ENCODE assay signal across 8 mouse cellular contexts in the genomic region with DNA sequence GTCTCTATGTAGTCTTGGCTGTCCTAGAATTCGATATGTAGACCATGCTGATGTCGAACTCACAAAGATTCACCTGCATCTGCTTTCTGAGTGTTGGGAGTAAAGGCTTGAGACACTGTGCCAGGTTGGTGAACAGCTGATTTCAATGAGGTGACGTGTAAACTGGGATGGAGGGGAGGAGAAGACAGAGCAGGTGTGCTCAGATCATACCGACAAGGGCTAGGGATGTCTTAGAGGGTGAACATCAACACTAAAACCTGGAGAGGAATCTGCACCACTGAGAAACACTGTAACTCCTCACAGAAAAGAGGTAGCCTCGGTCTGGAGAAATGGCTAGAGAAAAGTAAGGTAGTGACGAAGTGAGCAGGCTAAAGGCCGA. TPM values are rescaled to one million over a fixed set of nuclear protein-coding genes. Genes with fewer than 3 reads are reported as not detected.
DNase-seq lines count a peak whose midpoint lies in the region; ATAC-seq and TF ChIP-seq lines count a peak whose summit lies in the region.

No protein-coding gene starts in this region.

- H3K4me1 ChIP-seq in liver, adult 2 months (ENCODE audit: control insufficient read depth, insufficient read depth, low read length) = peaks cover 13% of the 10 kb centered on the region
- peaks cover 7% of the 10 kb centered on the region for H3K4me1 ChIP-seq in embryonic facial prominence, embryonic 14.5 days (ENCODE audit: control insufficient read depth, insufficient read depth, low read length)
- peaks cover 9% of the 10 kb centered on the region for H3K4me1 ChIP-seq in intestine, embryonic 15.5 days (replicated peaks)
- peaks cover 15% of the 10 kb centered on the region for H3K4me1 ChIP-seq in neural tube, embryonic 13.5 days (replicated peaks)

- H3K36me3 ChIP-seq in liver, adult 2 months (ENCODE audit: control insufficient read depth, insufficient read depth, low read length) = peaks cover 19% of the 10 kb centered on the region
- H3K36me3 ChIP-seq in embryonic facial prominence, embryonic 14.5 days (ENCODE audit: control insufficient read depth, insufficient read depth, low read length) = peaks cover 33% of the 10 kb centered on the region
- peaks cover 19% of the 10 kb centered on the region for H3K36me3 ChIP-seq in intestine, embryonic 15.5 days
- H3K36me3 ChIP-seq in neural tube, embryonic 13.5 days = peaks cover 33% of the 10 kb centered on the region

- 8% methylated on average over 7 of the region's 7 CpGs for WGBS in liver, adult 2 months
- WGBS in embryonic facial prominence, embryonic 14.5 days = 12% methylated on average over 7 of the region's 7 CpGs
- 6% methylated on average over 7 of the region's 7 CpGs for WGBS in intestine, embryonic 15.5 days
- 11% methylated on average over 7 of the region's 7 CpGs for WGBS in neural tube, embryonic 13.5 days

- H3K27ac ChIP-seq in liver, adult 2 months (replicated peaks; ENCODE audit: insufficient read depth, low read depth, low read length) = peak overlapping the region; percentile 40
- H3K27ac ChIP-seq in embryonic facial prominence, embryonic 14.5 days (replicated peaks; ENCODE audit: low read depth, low read length) = peak overlapping the region; percentile 85
- H3K27ac ChIP-seq in intestine, embryonic 15.5 days = peak overlapping the region; percentile 81; the same call in 1 of the 2 replicates
- H3K27ac ChIP-seq in neural tube, embryonic 13.5 days (replicated peaks) = peak overlapping the region; percentile 92

- ATAC-seq in embryonic facial prominence, embryonic 14.5 days (ENCODE audit: low read depth) = peak; percentile 16; the same call in 1 of the 2 replicates
- ATAC-seq in intestine, embryonic 15.5 days = peak; percentile 34
- ATAC-seq in neural tube, embryonic 13.5 days (ENCODE audit: low read depth) = peak; percentile 21

- no peaks in the 10 kb centered on the region for H3K9me3 ChIP-seq in embryonic facial prominence, embryonic 14.5 days (ENCODE audit: control insufficient read depth, low read length)
- H3K9me3 ChIP-seq in intestine, embryonic 15.5 days = no peaks in the 10 kb centered on the region
- no peaks in the 10 kb centered on the region for H3K9me3 ChIP-seq in neural tube, embryonic 13.5 days

- no peak for TF ChIP-seq POLR2A in liver, adult 2 months (IDR thresholded peaks at IDR 0.05; ENCODE audit: extremely low read depth, insufficient read depth, low read length)

- no peaks in the 10 kb centered on the region for H3K79me2 ChIP-seq in liver, adult 2 months (ENCODE audit: control insufficient read depth, insufficient read depth, low read length)

- no peak for DNase-seq in liver, adult 2 months (ENCODE audit: extremely low read depth, low read depth, low spot score)
- DNase-seq in liver (no peak), MN1 (ENCODE audit: low spot score) (no peak)
- no peak for DNase-seq in embryonic facial prominence, embryonic 14.5 days (ENCODE audit: low spot score)
- no peak for DNase-seq in frontal cortex, postnatal 25 days (ENCODE audit: low spot score in 2 of 2)
- no peak for DNase-seq in left cerebral cortex, postnatal 25 days (ENCODE audit: low spot score in 2 of 2)

- H3K27me3 ChIP-seq in liver, adult 2 months (ENCODE audit: control insufficient read depth, insufficient read depth, low read length) = no peaks in the 10 kb centered on the region
- H3K27me3 ChIP-seq in embryonic facial prominence, embryonic 14.5 days (replicated peaks; ENCODE audit: control insufficient read depth, insufficient read depth, low read length) = no peaks in the 10 kb centered on the region
- H3K27me3 ChIP-seq in intestine, embryonic 15.5 days (replicated peaks) = no peaks in the 10 kb centered on the region
- no peaks in the 10 kb centered on the region for H3K27me3 ChIP-seq in neural tube, embryonic 13.5 days

- peak overlapping the region; percentile 34 for H3K4me3 ChIP-seq in liver, adult 2 months (ENCODE audit: insufficient read depth, low read depth, low read length)
- peak overlapping the region; percentile 63 for H3K4me3 ChIP-seq in embryonic facial prominence, embryonic 14.5 days (ENCODE audit: low read depth, low read length)
- H3K4me3 ChIP-seq in intestine, embryonic 15.5 days (replicated peaks) = peak overlapping the region; percentile 67
- H3K4me3 ChIP-seq in neural tube, embryonic 13.5 days = peak overlapping the region; percentile 71

- intact Hi-C loops in left cerebral cortex, postnatal 25 days (cut with DNase I) = loop anchor here (2.0 kb wide), 1 partner anchor 25 kb away; a partner anchor contains a TSS

- peak overlapping the region; percentile 59 for H3K9ac ChIP-seq in liver, adult 2 months (ENCODE audit: low read depth, low read length)
- H3K9ac ChIP-seq in embryonic facial prominence, embryonic 14.5 days (ENCODE audit: low read depth, low read length) = peak overlapping the region; percentile 75
- no peak overlapping the region for H3K9ac ChIP-seq in intestine, embryonic 15.5 days
- peak overlapping the region; percentile 73 for H3K9ac ChIP-seq in neural tube, embryonic 13.5 days

- H3K4me2 ChIP-seq in embryonic facial prominence, embryonic 14.5 days (ENCODE audit: low read depth, low read length) = peak overlapping the region; percentile 62
- peak overlapping the region; percentile 86 for H3K4me2 ChIP-seq in intestine, embryonic 15.5 days (replicated peaks)
- H3K4me2 ChIP-seq in neural tube, embryonic 13.5 days = peak overlapping the region; percentile 71

- TF ChIP-seq CTCF in liver, adult 2 months (IDR thresholded peaks at IDR 0.05; ENCODE audit: low read depth, low read length) = no peak

RNA-seq across cellular contexts. Expression of a gene that starts 0.4 kb away (rescaled TPM):
- total RNA-seq in liver, adult 2 months (2014; rRNA removed) = 30.5 and 32.4 TPM in 2 replicates
- 79.7 and 81.4 TPM in 2 replicates for polyA plus RNA-seq in liver, adult 2 months (2012; rRNA removed)
- 37.0 and 37.6 TPM in 2 replicates for polyA plus RNA-seq in embryonic facial prominence, embryonic 14.5 days (2014; fragmentation: Nextera tagmentation; extraction: Ambion mirVana)
- polyA plus RNA-seq in intestine, embryonic 15.5 days (2015; fragmentation: Nextera tagmentation; extraction: Ambion mirVana) = 45.6 and 45.7 TPM in 2 replicates
- polyA plus RNA-seq in neural tube, embryonic 13.5 days (2015; fragmentation: Nextera tagmentation; extraction: Ambion mirVana) = 38.8 and 45.9 TPM in 2 replicates
- total RNA-seq in left cerebral cortex, postnatal 25 days (2021) = 10 to 100 TPM; 23.6 to 24.1 TPM

RNA-seq across cellular contexts. Expression of a gene that starts 12.1 kb away (rescaled TPM):
- 56.1 and 66.6 TPM in 2 replicates for total RNA-seq in liver, adult 2 months (2014; rRNA removed)
- polyA plus RNA-seq in liver, adult 2 months (2012; rRNA removed) = 88.7 and 106 TPM in 2 replicates
- polyA plus RNA-seq in embryonic facial prominence, embryonic 14.5 days (2014; fragmentation: Nextera tagmentation; extraction: Ambion mirVana) = 21.7 and 24.5 TPM in 2 replicates
- polyA plus RNA-seq in intestine, embryonic 15.5 days (2015; fragmentation: Nextera tagmentation; extraction: Ambion mirVana) = 26.1 and 26.6 TPM in 2 replicates
- polyA plus RNA-seq in neural tube, embryonic 13.5 days (2015; fragmentation: Nextera tagmentation; extraction: Ambion mirVana) = 40.3 and 47.8 TPM in 2 replicates
- 10 to 100 TPM; 22.5 to 24.8 TPM for total RNA-seq in left cerebral cortex, postnatal 25 days (2021)

RNA-seq across cellular contexts. Expression of a gene that starts 23.9 kb away (rescaled TPM):
- total RNA-seq in liver, adult 2 months (2014; rRNA removed) = 17.7 and 19.5 TPM in 2 replicates
- 12.5 and 16.6 TPM in 2 replicates for polyA plus RNA-seq in liver, adult 2 months (2012; rRNA removed)
- polyA plus RNA-seq in embryonic facial prominence, embryonic 14.5 days (2014; fragmentation: Nextera tagmentation; extraction: Ambion mirVana) = 16.8 and 21.8 TPM in 2 replicates
- polyA plus RNA-seq in intestine, embryonic 15.5 days (2015; fragmentation: Nextera tagmentation; extraction: Ambion mirVana) = 25.2 TPM in 2 replicates
- 22.2 and 24.4 TPM in 2 replicates for polyA plus RNA-seq in neural tube, embryonic 13.5 days (2015; fragmentation: Nextera tagmentation; extraction: Ambion mirVana)
- total RNA-seq in left cerebral cortex, postnatal 25 days (2021) = 10 to 100 TPM; 21.9 to 27.8 TPM

RNA-seq across cellular contexts. Expression of a gene that starts 23.9 kb away (rescaled TPM):
- 23.5 and 35.8 TPM in 2 replicates for total RNA-seq in liver, adult 2 months (2014; rRNA removed)
- polyA plus RNA-seq in liver, adult 2 months (2012; rRNA removed) = 75.0 and 75.4 TPM in 2 replicates
- polyA plus RNA-seq in embryonic facial prominence, embryonic 14.5 days (2014; fragmentation: Nextera tagmentation; extraction: Ambion mirVana) = 31.9 and 32.7 TPM in 2 replicates
- 27.6 and 28.3 TPM in 2 replicates for polyA plus RNA-seq in intestine, embryonic 15.5 days (2015; fragmentation: Nextera tagmentation; extraction: Ambion mirVana)
- polyA plus RNA-seq in neural tube, embryonic 13.5 days (2015; fragmentation: Nextera tagmentation; extraction: Ambion mirVana) = 49.4 and 50.8 TPM in 2 replicates
- total RNA-seq in left cerebral cortex, postnatal 25 days (2021) = 100 to 1,000 TPM; 134 to 137 TPM

RNA-seq across cellular contexts. Expression of a gene that starts 25.5 kb away (rescaled TPM):
- 77.6 and 103 TPM in 2 replicates for total RNA-seq in liver, adult 2 months (2014; rRNA removed)
- 284 and 310 TPM in 2 replicates for polyA plus RNA-seq in liver, adult 2 months (2012; rRNA removed)
- 49.3 and 51.4 TPM in 2 replicates for polyA plus RNA-seq in embryonic facial prominence, embryonic 14.5 days (2014; fragmentation: Nextera tagmentation; extraction: Ambion mirVana)
- 49.5 and 51.1 TPM in 2 replicates for polyA plus RNA-seq in intestine, embryonic 15.5 days (2015; fragmentation: Nextera tagmentation; extraction: Ambion mirVana)
- polyA plus RNA-seq in neural tube, embryonic 13.5 days (2015; fragmentation: Nextera tagmentation; extraction: Ambion mirVana) = 104 and 115 TPM in 2 replicates
- 100 to 1,000 TPM; 190 to 200 TPM for total RNA-seq in left cerebral cortex, postnatal 25 days (2021)

Comparison
In these comparisons a context has a peak if more than half of its experiments do, and no peak if none do; other contexts are left out.
1. H3K27ac ChIP-seq: peak in every context shown above with its lines; median percentile 92 in neural tube, embryonic 13.5 days; 85 in embryonic facial prominence, embryonic 14.5 days; 81 in intestine, embryonic 15.5 days; 40 in liver, adult 2 months.